Mouse (Mus musculus): Measurements from ENCODE around the gene Tmem40. TPM values are rescaled to one million over a fixed set of nuclear protein-coding genes. Genes with fewer than 3 reads are reported as not detected.

Gene Tmem40
- polyA plus RNA-seq, 1 experiment from 2014 or later, result 2.8 TPM

DNA sequence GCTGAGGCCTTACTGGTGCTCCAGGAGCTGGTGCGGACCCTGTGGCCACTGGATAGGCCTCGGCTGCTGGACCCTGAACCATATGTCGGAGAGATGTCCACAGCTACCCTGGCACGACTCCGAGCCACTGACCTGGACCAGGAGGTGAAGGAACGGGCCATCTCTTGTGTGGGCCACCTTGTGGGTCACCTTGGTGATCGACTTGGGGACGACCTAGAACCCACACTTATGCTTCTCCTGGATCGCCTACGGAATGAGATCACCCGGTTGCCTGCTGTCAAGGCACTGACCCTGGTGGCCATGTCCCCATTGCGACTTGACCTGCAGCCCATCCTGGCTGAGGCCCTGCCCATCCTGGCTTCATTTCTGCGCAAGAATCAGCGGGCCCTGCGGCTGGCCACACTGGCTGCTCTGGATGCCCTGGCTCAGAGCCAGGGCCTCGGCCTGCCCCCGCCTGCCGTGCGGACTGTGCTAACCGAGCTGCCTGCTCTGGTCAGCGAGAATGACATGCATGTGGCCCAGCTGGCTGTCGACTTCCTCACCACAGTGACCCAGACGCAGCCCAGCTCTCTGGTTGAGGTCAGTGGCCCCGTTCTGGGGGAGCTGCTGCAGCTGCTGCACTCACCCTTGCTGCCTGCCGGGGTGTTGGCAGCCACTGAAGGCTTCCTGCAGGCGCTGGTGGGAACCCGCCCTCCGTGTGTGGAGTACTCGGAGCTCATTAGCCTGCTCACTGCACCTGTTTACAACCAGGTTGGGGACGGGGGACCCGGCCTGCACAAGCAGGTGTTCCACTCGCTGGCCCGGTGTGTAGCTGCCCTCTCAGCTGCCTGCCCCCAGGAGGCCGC is 29.9 kb upstream of the Tmem40 start:
- no peak overlapping the region for H3K4me3 ChIP-seq
- H3K27me3 ChIP-seq, result no peaks in the 10 kb centered on the region
- H3K4me2 ChIP-seq (replicated peaks), result no peak overlapping the region
- H3K36me3 ChIP-seq, result peaks cover 98% of the 10 kb centered on the region
- no peak overlapping the region for H3K9ac ChIP-seq
- H3K27ac ChIP-seq, result no peak overlapping the region
- no peaks in the 10 kb centered on the region for H3K4me1 ChIP-seq
- 89% methylated on average over 34 of the region's 34 CpGs for WGBS
- no peaks in the 10 kb centered on the region for H3K9me3 ChIP-seq
- peak; percentile 57; the same call in 1 of the 2 replicates for ATAC-seq (ENCODE audit: insufficient number of reproducible peaks, insufficient read depth, low FRiP score, low TSS enrichment)

DNA sequence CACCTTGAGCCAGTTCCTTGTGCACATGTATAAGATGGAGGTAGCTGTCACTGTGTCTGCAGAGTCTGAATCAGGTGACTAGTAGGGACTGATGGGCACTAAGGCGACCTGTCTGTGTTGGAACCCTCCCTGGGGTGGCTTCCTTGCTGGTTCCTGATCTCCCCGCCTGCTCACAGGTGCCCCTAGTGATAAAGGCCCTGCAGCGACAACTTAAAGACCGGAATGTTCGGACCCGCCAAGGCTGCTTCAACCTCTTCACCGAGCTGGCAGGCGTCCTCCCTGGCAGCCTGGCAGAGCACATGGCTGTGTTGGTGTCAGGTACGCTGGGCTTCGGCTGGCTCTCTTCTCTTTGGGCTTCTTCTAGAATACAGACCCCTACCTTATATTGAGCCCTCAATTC is 28.8 kb upstream of the Tmem40 start:
- Histone ChIP-seq H3K36me3 (peaks cover 98% of the 10 kb centered on the region), H3K4me2 (replicated peaks) (no peak overlapping the region), H3K9ac (no peak overlapping the region), H3K27ac (no peak overlapping the region), H3K27me3 (no peaks in the 10 kb centered on the region), H3K4me1 (no peaks in the 10 kb centered on the region), H3K4me3 (no peak overlapping the region), H3K9me3 (no peaks in the 10 kb centered on the region)
- no peak for ATAC-seq (ENCODE audit: insufficient number of reproducible peaks, insufficient read depth, low FRiP score, low TSS enrichment)
- WGBS, result 90% methylated on average over 10 of the region's 10 CpGs

DNA sequence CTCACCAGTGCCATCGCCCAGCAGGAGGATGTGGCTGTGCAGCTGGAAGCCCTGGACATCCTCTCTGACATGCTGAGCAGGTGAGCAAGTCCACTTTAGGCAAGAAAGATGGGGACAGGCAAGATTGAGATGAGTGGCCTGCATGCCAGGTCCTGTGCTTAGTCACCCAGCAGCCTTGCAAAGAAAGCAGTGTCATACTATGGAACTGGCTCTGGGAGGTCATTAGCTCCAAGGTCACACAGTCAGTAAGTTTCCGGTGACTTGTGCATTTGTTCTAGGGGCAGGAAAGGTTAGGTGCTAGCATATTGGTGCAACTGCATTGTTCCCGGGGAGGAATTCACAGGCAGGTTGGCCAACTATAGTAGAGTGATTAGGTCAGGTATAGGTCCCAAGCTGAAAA is 20.6 kb upstream of the Tmem40 start:
- Histone ChIP-seq H3K27me3 (no peaks in the 10 kb centered on the region), H3K9me3 (no peaks in the 10 kb centered on the region), H3K9ac (no peak overlapping the region), H3K4me2 (replicated peaks) (no peak overlapping the region), H3K36me3 (peaks cover 93% of the 10 kb centered on the region), H3K4me3 (no peak overlapping the region), H3K27ac (no peak overlapping the region), H3K4me1 (no peaks in the 10 kb centered on the region)
- no peak for ATAC-seq (ENCODE audit: insufficient number of reproducible peaks, insufficient read depth, low FRiP score, low TSS enrichment)
- WGBS, result 91% methylated on average over 3 of the region's 3 CpGs

DNA sequence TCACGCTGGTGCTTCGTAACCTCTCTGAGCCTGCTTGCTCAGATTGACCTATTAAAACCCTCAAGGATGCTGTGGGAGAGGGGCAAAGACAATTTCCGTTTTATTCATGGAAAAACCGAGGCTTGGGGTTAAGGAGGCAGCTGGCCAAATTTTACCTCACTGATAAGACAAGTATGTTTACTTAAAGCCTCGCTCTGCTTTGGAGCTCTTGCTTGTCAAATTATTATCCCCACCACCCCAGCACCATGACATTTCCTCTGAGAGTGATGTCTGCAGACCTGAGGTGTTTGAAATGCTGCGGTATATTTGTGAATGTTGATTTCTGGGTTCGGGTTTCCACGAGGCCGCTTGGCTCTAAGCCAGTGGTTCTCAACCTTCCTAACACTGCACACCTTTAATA is 14.2 kb upstream of the Tmem40 start:
- no peak for ATAC-seq (ENCODE audit: insufficient number of reproducible peaks, insufficient read depth, low FRiP score, low TSS enrichment)
- 55% methylated on average over 9 of the region's 9 CpGs for WGBS
- peaks cover 24% of the 10 kb centered on the region for H3K4me1 ChIP-seq

DNA sequence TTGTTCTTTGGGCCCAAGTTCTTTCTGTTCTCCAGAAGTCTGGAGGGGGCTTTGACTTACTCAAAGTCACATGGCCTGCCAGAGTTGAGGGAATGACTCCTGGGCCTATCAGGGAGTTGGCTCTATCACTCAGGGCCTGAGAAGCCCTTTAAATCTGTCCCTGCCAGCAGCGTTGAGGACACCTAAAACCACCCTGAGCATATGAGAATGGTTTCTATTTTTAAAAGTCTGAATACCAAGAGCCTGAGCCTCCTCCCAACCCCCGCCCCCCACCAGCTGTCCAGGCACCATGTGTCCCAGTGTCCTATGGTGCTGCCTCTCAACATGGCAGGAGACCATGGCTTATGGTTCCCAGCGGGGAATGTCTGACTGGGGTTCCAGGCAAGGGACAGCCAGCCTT is 13.6 kb upstream of the Tmem40 start:
- WGBS, result 40% methylated on average over 3 of the region's 3 CpGs
- Histone ChIP-seq H3K4me1 (peaks cover 24% of the 10 kb centered on the region), H3K27ac (peak overlapping the region; percentile 88), H3K4me3 (peak overlapping the region; percentile 86), H3K9me3 (no peaks in the 10 kb centered on the region), H3K36me3 (peaks cover 24% of the 10 kb centered on the region), H3K27me3 (no peaks in the 10 kb centered on the region), H3K9ac (peak overlapping the region; percentile 83), H3K4me2 (replicated peaks) (peak overlapping the region; percentile 92)
- no peak for ATAC-seq (ENCODE audit: insufficient number of reproducible peaks, insufficient read depth, low FRiP score, low TSS enrichment)

More for the DNA sequence above, 14.2 kb upstream of the Tmem40 start:
- H3K27me3 ChIP-seq, result no peaks in the 10 kb centered on the region
- no peaks in the 10 kb centered on the region for H3K9me3 ChIP-seq
- H3K4me3 ChIP-seq, result peak overlapping the region; percentile 86
- H3K36me3 ChIP-seq, result peaks cover 29% of the 10 kb centered on the region
- H3K27ac ChIP-seq, result no peak overlapping the region
- H3K9ac ChIP-seq, result peak overlapping the region; percentile 11; the same call in 1 of the 2 replicates
- H3K4me2 ChIP-seq (replicated peaks), result peak overlapping the region; percentile 92

DNA sequence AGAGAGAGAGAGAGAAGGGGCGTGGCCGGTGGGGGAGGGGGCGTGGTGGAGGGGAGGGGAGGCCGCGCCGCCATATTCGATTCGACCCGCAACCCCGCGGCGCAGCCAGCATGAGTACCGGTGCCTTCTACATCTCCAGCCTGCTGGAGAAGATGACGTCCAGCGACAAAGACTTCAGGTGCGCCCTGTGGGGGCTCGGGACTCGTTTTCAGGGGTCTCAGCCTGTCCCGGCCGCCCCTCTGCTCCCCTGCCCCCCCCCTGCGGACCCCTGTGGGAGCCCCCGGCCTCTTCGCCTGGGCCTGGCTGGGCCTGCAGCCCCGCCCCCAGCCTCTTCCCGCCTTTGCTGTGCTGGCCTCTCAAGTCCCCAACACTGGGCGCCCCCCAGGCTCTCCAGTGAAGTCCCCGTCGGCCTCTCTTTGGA is 12.3 kb upstream of the Tmem40 start, which contains the start of gene Cand2:
TSS of gene Cand2 (plus strand) at position 38 of the 421 bp plus-strand sequence.
- Histone ChIP-seq H3K27ac (peak within 1 kb of the TSS; percentile 88), H3K36me3 (peaks cover 11% of the 10 kb centered on the region; the same call in 1 of the 2 replicates), H3K4me3 (peak within 1 kb of the TSS; percentile 86), H3K9me3 (no peaks in the 10 kb centered on the region), H3K27me3 (no peaks in the 10 kb centered on the region), H3K9ac (peak within 1 kb of the TSS; percentile 83), H3K4me2 (replicated peaks) (peak within 1 kb of the TSS; percentile 92), H3K4me1 (peaks cover 24% of the 10 kb centered on the region)
- WGBS, result 0% methylated on average over 22 of the region's 28 CpGs
- ATAC-seq (ENCODE audit: insufficient number of reproducible peaks, insufficient read depth, low FRiP score, low TSS enrichment), result peak; percentile 81

DNA sequence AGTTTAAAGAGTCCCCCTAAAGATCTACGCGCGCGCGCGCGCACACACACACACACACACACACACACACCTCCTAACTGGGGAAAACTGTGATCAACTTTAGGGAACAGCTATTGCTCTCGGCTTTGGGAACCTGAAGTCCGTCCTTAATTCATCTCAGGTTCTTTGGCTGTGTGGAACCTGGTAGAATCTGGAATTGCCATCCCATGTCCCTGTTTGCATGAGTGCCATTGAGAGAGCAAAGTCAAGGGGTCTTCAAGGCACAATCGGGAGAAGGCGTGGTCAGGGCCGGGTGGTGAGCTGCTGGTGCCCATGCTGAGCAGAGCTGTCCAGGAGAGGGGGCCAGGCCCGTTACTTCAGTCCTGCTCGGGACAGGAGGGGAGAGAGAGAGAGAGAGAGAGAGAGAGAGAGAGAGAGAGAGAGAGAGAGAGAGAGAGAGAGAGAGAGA is 11.8 kb upstream of the Tmem40 start:
- H3K36me3 ChIP-seq, result peaks cover 7% of the 10 kb centered on the region; the same call in 1 of the 2 replicates
- peak overlapping the region; percentile 92 for H3K4me2 ChIP-seq (replicated peaks)
- peak; percentile 82; the same call in 1 of the 2 replicates for ATAC-seq (ENCODE audit: insufficient number of reproducible peaks, insufficient read depth, low FRiP score, low TSS enrichment)
- 1% methylated on average over 14 of the region's 14 CpGs for WGBS
- no peaks in the 10 kb centered on the region for H3K27me3 ChIP-seq
- H3K9me3 ChIP-seq, result no peaks in the 10 kb centered on the region
- H3K27ac ChIP-seq, result peak overlapping the region; percentile 69
- H3K4me1 ChIP-seq, result peaks cover 24% of the 10 kb centered on the region
- H3K4me3 ChIP-seq, result peak overlapping the region; percentile 86
- peak overlapping the region; percentile 53 for H3K9ac ChIP-seq

DNA sequence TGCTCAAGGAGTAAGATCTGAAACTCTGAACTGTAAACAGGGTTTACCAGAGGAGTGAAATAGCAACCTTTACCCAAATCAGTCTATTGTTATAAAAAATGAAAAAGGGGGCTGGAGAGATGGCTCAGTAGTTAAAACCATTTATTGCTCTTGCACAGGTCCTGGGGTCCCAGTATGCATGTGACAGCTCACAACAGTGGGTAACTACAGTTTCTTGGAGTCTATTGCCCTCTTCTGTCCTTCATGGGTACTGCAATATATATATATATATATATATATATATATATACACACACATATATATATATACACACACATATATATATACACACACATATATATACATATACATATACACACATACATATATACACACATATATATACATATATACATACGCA is 10.4 kb upstream of the Tmem40 start:
- WGBS, result 100% methylated on average over 1 of the region's 1 CpGs
- Histone ChIP-seq H3K36me3 (no peaks in the 10 kb centered on the region), H3K9ac (no peak overlapping the region), H3K27me3 (no peaks in the 10 kb centered on the region), H3K27ac (no peak overlapping the region), H3K9me3 (no peaks in the 10 kb centered on the region), H3K4me3 (no peak overlapping the region), H3K4me1 (peaks cover 24% of the 10 kb centered on the region), H3K4me2 (replicated peaks) (no peak overlapping the region)
- ATAC-seq (ENCODE audit: insufficient number of reproducible peaks, insufficient read depth, low FRiP score, low TSS enrichment), result no peak

DNA sequence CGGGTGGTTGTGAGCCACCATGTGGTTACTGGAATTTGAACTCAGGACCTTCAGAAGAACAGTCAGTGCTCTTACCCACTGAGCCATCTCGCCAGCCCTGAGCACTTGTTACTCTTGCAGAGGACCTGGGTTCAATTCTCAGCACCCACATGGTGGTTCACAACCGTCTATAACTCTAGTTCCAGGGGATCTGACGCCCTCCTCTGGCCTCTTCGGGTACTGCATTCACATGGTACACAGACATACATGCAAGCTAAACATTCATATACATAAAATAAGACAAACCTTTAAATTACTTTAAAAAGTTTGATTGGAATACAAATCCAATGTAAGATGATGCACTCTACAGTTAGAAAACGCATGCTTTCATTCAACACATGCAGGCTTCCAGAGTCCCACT is 10.0 kb upstream of the Tmem40 start:
- Histone ChIP-seq H3K27ac (no peak overlapping the region), H3K4me1 (peaks cover 24% of the 10 kb centered on the region), H3K9me3 (no peaks in the 10 kb centered on the region), H3K4me2 (replicated peaks) (no peak overlapping the region), H3K36me3 (no peaks in the 10 kb centered on the region), H3K4me3 (no peak overlapping the region), H3K9ac (no peak overlapping the region), H3K27me3 (no peaks in the 10 kb centered on the region)
- ATAC-seq (ENCODE audit: insufficient number of reproducible peaks, insufficient read depth, low FRiP score, low TSS enrichment), result no peak
- 75% methylated on average over 6 of the region's 6 CpGs for WGBS

DNA sequence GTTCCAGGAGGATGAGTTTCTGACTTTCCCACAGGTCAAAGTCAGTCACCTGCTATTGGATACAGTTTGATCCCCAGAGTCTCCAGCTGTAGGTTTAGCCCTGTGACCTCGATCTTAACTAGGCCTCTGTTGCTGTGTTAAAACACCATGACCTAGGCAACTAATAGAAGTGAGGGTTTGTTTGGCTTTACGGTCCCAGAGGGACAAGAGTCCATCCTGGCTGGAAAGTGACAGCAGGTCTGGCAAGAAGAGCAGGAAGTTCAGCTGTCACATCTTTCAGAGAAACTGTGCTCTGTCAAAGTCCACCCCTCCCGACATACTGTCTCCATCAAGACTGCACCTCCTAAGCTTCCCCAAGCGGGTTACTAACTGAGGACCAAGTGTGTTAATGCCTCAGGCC is 8.6 kb upstream of the Tmem40 start:
- Histone ChIP-seq H3K4me1 (peaks cover 11% of the 10 kb centered on the region), H3K27me3 (no peaks in the 10 kb centered on the region), H3K36me3 (no peaks in the 10 kb centered on the region), H3K4me2 (replicated peaks) (no peak overlapping the region), H3K27ac (no peak overlapping the region), H3K9ac (no peak overlapping the region), H3K9me3 (no peaks in the 10 kb centered on the region), H3K4me3 (no peak overlapping the region)
- ATAC-seq (ENCODE audit: insufficient number of reproducible peaks, insufficient read depth, low FRiP score, low TSS enrichment), result no peak
- WGBS, result 58% methylated on average over 4 of the region's 4 CpGs

DNA sequence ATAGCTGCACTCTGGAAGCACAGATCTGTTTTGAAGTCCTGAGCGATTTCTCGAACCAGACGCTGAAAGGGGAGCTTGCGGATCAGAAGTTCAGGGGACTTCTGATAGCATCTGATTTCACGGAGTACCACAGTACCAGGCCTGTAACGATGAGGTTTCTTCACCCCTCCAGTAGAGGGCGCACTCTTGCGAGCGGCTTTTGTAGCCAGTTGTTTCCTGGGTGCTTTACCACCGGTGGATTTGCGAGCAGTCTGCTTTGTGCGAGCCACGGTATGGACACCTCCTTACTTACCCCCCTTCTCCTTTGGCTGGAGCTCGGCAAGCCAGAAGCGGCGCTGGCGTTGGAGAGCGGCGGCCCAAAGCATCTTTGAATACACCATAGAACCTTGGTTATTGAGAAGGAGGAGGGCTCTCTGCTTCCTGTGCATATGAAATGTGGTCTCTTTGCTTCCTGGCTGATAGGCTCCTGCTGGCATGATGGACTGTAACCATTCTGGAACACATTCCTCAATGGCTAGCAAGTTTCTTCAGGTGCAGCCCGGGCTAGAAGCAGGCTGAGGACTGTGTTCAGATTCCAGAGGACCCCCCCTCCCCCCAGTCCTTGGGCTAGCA is 8.0 kb upstream of the Tmem40 start:
- Histone ChIP-seq H3K9me3 (no peaks in the 10 kb centered on the region), H3K36me3 (no peaks in the 10 kb centered on the region), H3K4me1 (peaks cover 5% of the 10 kb centered on the region; the same call in 1 of the 2 replicates), H3K4me3 (no peak overlapping the region), H3K27ac (no peak overlapping the region), H3K9ac (no peak overlapping the region), H3K4me2 (replicated peaks) (no peak overlapping the region), H3K27me3 (no peaks in the 10 kb centered on the region)
- ATAC-seq (ENCODE audit: insufficient number of reproducible peaks, insufficient read depth, low FRiP score, low TSS enrichment), result no peak
- 81% methylated on average over 20 of the region's 20 CpGs for WGBS

DNA sequence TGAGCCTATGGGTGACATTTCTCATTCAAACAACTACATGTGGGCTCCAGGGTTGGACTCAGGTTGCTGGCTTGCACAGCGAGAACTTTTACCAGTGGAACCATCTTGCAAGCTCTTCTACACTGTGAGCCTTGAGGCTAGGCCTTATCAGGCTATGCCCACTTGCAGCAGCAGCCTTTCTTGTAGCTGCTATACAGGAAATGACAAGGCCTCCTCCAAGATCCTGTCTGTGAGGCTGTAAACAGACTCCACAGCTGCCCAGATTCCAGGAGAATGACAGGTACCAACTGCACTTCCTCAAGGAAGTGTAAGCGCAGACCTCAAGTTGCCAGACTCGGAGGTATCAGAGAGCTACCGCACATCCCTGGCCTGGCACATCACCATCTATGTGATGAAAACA is 6.0 kb upstream of the Tmem40 start:
- Histone ChIP-seq H3K27me3 (no peaks in the 10 kb centered on the region), H3K9me3 (no peaks in the 10 kb centered on the region), H3K36me3 (no peaks in the 10 kb centered on the region), H3K9ac (no peak overlapping the region), H3K27ac (no peak overlapping the region), H3K4me3 (no peak overlapping the region), H3K4me2 (replicated peaks) (no peak overlapping the region), H3K4me1 (peaks cover 8% of the 10 kb centered on the region; the same call in 1 of the 2 replicates)
- no peak for ATAC-seq (ENCODE audit: insufficient number of reproducible peaks, insufficient read depth, low FRiP score, low TSS enrichment)
- WGBS, result 82% methylated on average over 4 of the region's 4 CpGs
